Mouse (Mus musculus) neural tube, embryonic 15.5 days (tissue): ENCODE measurements around the gene Rab36. TPM values are rescaled to one million over a fixed set of nuclear protein-coding genes. Genes with fewer than 3 reads are reported as not detected.
A peak's percentile ranks its signal among the peaks of the same experiment; 100 is the strongest.

Experiments
- ATAC-seq: fragments of 200-750 bp; cut with Nextera tagmentation; 2 replicates; pipeline ENCODE4 v1.8.0; 2017; ENCODE audit warnings: mild to moderate bottlenecking, moderate TSS enrichment, moderate library complexity; ENCODE audit not compliant: low FRiP score
- H3K27ac ChIP-seq: fragments of 300-500 bp; sonication (generic); replicated peaks from 2 replicates; pipeline ENCODE4 v1.5.1; 2015; ENCODE audit warnings: mild to moderate bottlenecking, inconsistent platforms
- H3K27me3 ChIP-seq: fragments of 300-500 bp; sonication (generic); replicated peaks from 2 replicates; pipeline ENCODE4 v1.6.1; 2015; ENCODE audit warnings: inconsistent platforms
- H3K36me3 ChIP-seq: fragments of 300-500 bp; sonication (generic); 2 replicates; pipeline ENCODE4 v1.6.1; 2015; ENCODE audit warnings: inconsistent platforms
- H3K4me1 ChIP-seq: fragments of 300-500 bp; sonication (generic); 2 replicates; pipeline ENCODE4 v1.6.1; 2015; ENCODE audit warnings: inconsistent platforms
- H3K4me2 ChIP-seq: fragments of 300-500 bp; sonication (generic); 2 replicates; pipeline ENCODE4 v1.6.1; 2015; ENCODE audit warnings: inconsistent platforms, mild to moderate bottlenecking, moderate library complexity
- H3K4me3 ChIP-seq: fragments of 300-500 bp; sonication (generic); replicated peaks from 2 replicates; pipeline ENCODE4 v1.5.1; 2015; ENCODE audit warnings: mild to moderate bottlenecking, inconsistent platforms
- H3K9ac ChIP-seq: fragments of 300-500 bp; sonication (generic); replicated peaks from 2 replicates; pipeline ENCODE4 v1.6.1; 2015; ENCODE audit warnings: mild to moderate bottlenecking, inconsistent platforms
- H3K9me3 ChIP-seq: fragments of 300-500 bp; sonication (generic); replicated peaks from 2 replicates; pipeline ENCODE4 v1.6.1; 2016; ENCODE audit warnings: inconsistent platforms
- WGBS: fragments of 180-500 bp; shearing (Covaris S2); methylation state at CpG from one replicate; pipeline ENCODE4 v1.1.7; 2015; ENCODE audit warnings: mixed read lengths; 5-methylcytosine and 5-hydroxymethylcytosine counted together
- polyA plus RNA-seq: library from polyadenylated mRNA; unstranded; fragments of >200 nt; fragmentation: Nextera tagmentation; extraction: Ambion mirVana; gene quantifications from 2 replicates; pipeline ENCODE4 v1.2.1, GENCODE M21; 2015

The Rab36 gene
- polyA plus RNA-seq, 1 experiment from 2014 or later = 17.4 TPM

DNA sequence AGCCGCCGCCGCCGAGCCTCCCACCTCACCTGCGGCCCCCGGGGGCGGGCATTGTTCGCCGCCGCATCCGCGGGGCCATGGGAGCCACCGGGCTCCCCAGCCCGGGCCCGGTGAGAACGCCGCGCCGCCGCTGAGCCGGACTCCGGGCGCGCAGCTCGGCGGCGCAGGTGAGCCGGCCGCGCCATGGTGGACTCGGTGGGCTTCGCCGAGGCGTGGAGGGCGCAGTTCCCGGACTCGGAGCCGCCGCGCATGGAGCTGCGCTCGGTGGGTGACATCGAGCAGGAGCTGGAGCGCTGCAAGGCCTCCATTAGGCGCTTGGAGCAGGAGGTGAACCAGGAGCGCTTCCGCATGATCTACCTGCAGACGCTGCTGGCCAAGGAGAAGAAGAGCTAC, 24.0 kb downstream of the Rab36 start:
- peak overlapping the region; percentile 72 for H3K9ac ChIP-seq
- WGBS = under 1% methylated on average over 32 of the region's 48 CpGs
- H3K27me3 ChIP-seq = no peaks in the 10 kb centered on the region
- no peaks in the 10 kb centered on the region for H3K9me3 ChIP-seq
- peak overlapping the region; percentile 96 for H3K27ac ChIP-seq
- peak; percentile 39 for ATAC-seq
- peaks cover 76% of the 10 kb centered on the region for H3K4me1 ChIP-seq
- no peaks in the 10 kb centered on the region for H3K36me3 ChIP-seq
- H3K4me2 ChIP-seq = peak overlapping the region; percentile 94
- peak overlapping the region; percentile 75 for H3K4me3 ChIP-seq

DNA sequence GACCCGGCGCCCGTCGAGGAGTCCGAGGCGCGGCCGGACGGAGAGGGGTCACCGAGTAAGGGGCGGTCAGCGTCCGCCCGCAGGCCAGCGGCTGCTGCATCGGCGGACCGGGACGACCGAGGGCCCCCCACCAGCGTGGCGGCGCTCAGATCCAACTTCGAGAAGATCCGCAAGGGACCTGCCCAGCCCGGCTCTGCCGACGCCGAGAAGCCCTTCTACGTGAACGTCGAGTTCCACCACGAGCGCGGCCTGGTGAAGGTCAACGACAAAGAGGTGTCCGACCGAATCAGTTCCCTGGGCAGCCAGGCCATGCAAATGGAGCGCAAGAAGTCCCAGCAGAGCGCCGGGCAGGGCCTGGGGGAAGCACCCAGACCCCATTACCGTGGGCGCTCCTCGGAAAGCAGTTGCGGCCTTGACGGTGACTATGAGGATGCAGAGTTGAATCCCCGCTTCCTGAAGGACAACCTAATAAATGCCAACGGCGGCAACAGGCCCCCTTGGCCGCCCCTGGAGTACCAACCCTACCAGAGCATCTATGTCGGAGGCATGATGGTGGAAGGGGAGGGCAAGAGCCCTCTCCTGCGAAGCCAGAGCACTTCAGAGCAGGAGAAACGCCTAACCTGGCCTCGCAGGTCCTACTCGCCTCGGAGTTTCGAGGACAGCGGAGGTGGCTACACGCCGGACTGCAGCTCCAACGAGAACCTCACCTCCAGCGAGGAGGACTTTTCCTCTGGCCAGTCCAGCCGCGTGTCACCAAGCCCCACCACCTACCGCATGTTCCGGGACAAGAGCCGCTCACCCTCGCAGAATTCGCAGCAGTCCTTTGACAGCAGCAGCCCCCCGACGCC, 24.7 kb downstream of the Rab36 start:
- Histone ChIP-seq H3K4me2 (peak overlapping the region; percentile 94), H3K9me3 (no peaks in the 10 kb centered on the region), H3K27me3 (no peaks in the 10 kb centered on the region), H3K9ac (peak overlapping the region; percentile 72), H3K4me3 (peak overlapping the region; percentile 75), H3K36me3 (no peaks in the 10 kb centered on the region), H3K27ac (peak overlapping the region; percentile 96), H3K4me1 (peaks cover 74% of the 10 kb centered on the region)
- ATAC-seq = no peak
- WGBS = 1% methylated on average over 71 of the region's 71 CpGs

DNA sequence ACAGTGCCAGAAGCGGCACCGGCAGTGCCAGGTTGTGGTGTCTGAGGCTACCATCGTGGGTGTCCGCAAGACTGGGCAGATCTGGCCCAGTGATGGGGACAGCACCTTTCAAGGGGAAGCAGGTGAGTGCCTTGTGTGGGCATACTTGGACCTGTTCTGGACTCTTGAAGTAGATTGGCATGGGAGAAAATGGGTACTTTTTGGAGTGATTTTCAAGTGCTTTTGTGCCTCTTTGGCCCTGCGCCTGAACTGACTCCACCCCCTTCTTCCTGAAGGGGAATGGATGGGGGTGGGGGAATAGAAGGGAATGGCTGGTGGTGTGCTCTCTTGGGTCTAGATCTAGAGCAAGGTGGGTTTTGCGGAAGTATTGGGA, 25.3 kb downstream of the Rab36 start:
- peak overlapping the region; percentile 75 for H3K4me3 ChIP-seq
- peaks cover 72% of the 10 kb centered on the region for H3K4me1 ChIP-seq
- no peaks in the 10 kb centered on the region for H3K27me3 ChIP-seq
- no peaks in the 10 kb centered on the region for H3K9me3 ChIP-seq
- no peak for ATAC-seq
- no peak overlapping the region for H3K27ac ChIP-seq
- H3K9ac ChIP-seq = peak overlapping the region; percentile 72
- no peaks in the 10 kb centered on the region for H3K36me3 ChIP-seq
- H3K4me2 ChIP-seq = peak overlapping the region; percentile 94
- 13% methylated on average over 6 of the region's 6 CpGs for WGBS

DNA sequence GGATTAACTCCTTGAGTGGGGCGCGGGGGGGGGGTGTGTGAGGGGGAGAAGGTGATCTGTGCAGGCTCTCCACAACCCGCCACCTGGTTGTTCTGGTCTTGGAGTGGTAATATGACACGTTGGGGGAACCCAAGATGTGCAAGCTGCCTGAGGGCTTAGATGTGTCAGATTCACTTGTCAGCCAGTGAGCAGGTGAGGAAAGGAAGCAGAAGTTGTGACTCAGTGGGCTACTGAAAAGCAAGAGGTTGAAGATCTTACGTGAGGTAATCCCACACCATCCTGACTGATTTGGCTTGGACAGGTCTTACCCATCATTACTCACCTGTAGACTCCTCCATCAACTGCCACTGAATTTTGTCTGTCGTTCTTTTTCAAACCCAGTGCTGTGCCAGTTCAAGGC, 25.8 kb downstream of the Rab36 start:
- no peak for ATAC-seq
- Histone ChIP-seq H3K4me2 (peak overlapping the region; percentile 94), H3K9me3 (no peaks in the 10 kb centered on the region), H3K4me3 (peak overlapping the region; percentile 75), H3K4me1 (peaks cover 76% of the 10 kb centered on the region), H3K27ac (no peak overlapping the region), H3K27me3 (no peaks in the 10 kb centered on the region), H3K9ac (peak overlapping the region; percentile 72), H3K36me3 (no peaks in the 10 kb centered on the region)
- WGBS = 47% methylated on average over 6 of the region's 6 CpGs

DNA sequence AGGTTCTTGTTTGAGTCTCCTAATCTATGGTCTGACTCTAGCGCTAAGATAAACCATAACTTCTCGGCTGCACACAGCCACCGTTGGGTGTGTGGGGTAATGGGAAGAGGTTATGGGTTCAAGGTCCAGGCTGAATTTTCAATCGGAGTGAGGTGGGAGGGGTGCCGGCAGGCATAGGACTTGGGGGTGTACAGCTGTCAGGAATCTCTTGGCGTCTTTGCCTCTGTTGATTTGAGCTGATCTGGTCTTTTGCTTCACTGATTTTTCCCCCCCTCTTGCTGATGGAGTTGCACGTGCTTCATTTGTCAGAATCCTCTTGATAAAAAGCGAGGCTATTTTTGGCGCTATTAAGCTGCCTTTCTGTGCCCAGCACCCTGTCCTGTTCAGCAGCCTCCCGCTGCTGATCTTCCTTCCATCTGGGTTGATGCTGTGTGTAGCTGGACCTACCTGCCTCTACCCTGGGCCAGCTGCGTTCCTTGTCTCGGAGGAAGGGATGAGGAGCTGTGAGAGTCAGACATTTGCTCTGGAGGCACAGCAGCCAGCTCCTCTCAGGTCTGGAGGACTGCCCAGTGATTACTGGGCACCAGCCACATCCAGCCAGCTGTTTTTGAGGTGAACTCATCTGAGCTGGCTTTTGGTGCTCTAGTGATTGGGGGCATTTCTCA, 26.6 kb downstream of the Rab36 start:
- Histone ChIP-seq H3K4me1 (peaks cover 83% of the 10 kb centered on the region), H3K27me3 (no peaks in the 10 kb centered on the region), H3K4me3 (peak overlapping the region; percentile 75), H3K27ac (no peak overlapping the region), H3K9ac (peak overlapping the region; percentile 31), H3K9me3 (no peaks in the 10 kb centered on the region), H3K36me3 (no peaks in the 10 kb centered on the region), H3K4me2 (peak overlapping the region; percentile 94)
- WGBS = 53% methylated on average over 12 of the region's 12 CpGs
- no peak for ATAC-seq

DNA sequence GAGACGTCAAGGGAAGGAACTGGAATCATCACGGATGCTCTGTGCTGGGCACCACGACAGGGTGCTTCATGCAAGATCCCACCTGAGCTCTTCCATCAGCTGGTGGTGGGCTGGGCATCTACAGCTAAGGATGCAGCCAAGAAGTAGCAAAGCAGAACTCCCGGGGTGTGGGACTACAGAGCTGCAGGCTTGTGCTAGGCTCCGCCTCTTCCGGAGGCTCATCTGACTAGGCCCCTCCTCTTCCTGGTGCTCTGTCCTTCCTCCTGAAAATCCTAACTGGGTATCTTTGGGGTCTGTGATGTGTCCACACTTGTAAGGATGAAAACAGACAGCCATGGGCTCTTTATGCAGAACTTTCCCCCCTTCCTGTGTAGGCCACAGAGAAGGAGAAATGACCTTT, 28.8 kb downstream of the Rab36 start:
- Histone ChIP-seq H3K9ac (no peak overlapping the region), H3K27me3 (no peaks in the 10 kb centered on the region), H3K4me3 (no peak overlapping the region), H3K27ac (no peak overlapping the region), H3K36me3 (no peaks in the 10 kb centered on the region), H3K9me3 (no peaks in the 10 kb centered on the region), H3K4me2 (peak overlapping the region; percentile 94), H3K4me1 (peaks cover 87% of the 10 kb centered on the region)
- WGBS = 70% methylated on average over 6 of the region's 6 CpGs
- ATAC-seq = no peak

DNA sequence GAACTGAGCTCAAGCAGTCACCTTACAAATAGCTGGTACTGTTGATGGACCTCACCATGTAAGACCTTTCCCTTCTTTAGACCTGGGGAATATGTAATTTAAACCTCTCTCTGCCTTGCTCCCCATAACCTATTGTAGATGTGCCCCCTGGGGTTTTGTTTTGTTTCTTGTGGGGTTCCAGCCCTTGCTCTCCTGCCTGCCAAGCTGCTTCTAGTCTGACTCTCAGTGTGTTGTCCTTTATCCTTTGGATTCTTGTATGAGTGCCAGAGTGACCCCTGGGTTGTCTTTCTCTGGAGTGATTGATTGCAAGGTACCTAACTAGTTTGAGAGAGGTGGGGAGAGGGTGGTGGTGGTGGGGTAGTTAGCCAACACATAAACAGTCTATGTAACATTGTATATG, 30.6 kb downstream of the Rab36 start:
- peaks cover 90% of the 10 kb centered on the region for H3K4me1 ChIP-seq
- H3K27me3 ChIP-seq = no peaks in the 10 kb centered on the region
- H3K4me3 ChIP-seq = no peak overlapping the region
- no peak overlapping the region for H3K4me2 ChIP-seq
- no peak overlapping the region for H3K9ac ChIP-seq
- H3K36me3 ChIP-seq = no peaks in the 10 kb centered on the region
- ATAC-seq = no peak
- H3K27ac ChIP-seq = no peak overlapping the region
- H3K9me3 ChIP-seq = no peaks in the 10 kb centered on the region

DNA sequence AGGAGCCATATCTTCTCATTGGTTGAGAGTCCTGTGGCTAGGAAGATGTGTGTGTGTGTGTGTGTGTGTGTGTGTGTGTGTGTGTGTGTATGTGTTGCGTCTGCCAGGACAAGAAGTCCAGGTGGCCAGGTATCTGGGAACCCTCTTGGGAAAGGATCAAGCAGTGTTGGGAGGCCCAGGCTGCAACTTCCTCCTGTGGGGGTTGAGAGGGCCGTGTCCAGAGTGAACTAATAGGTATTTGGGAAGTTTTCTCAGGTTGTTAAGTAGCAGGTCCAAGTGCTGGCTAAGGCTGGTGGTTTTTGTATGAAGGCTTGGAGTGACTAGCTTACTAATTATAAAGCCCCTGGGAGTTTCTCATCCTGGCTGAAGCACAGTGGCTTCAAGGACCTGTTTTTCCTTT, 31.2 kb downstream of the Rab36 start:
- no peak overlapping the region for H3K4me3 ChIP-seq
- H3K9me3 ChIP-seq = no peaks in the 10 kb centered on the region
- 60% methylated on average over 2 of the region's 2 CpGs for WGBS
- H3K27me3 ChIP-seq = no peaks in the 10 kb centered on the region
- H3K9ac ChIP-seq = no peak overlapping the region
- no peaks in the 10 kb centered on the region for H3K36me3 ChIP-seq
- H3K27ac ChIP-seq = no peak overlapping the region
- peaks cover 83% of the 10 kb centered on the region for H3K4me1 ChIP-seq
- H3K4me2 ChIP-seq = no peak overlapping the region
- ATAC-seq = no peak

DNA sequence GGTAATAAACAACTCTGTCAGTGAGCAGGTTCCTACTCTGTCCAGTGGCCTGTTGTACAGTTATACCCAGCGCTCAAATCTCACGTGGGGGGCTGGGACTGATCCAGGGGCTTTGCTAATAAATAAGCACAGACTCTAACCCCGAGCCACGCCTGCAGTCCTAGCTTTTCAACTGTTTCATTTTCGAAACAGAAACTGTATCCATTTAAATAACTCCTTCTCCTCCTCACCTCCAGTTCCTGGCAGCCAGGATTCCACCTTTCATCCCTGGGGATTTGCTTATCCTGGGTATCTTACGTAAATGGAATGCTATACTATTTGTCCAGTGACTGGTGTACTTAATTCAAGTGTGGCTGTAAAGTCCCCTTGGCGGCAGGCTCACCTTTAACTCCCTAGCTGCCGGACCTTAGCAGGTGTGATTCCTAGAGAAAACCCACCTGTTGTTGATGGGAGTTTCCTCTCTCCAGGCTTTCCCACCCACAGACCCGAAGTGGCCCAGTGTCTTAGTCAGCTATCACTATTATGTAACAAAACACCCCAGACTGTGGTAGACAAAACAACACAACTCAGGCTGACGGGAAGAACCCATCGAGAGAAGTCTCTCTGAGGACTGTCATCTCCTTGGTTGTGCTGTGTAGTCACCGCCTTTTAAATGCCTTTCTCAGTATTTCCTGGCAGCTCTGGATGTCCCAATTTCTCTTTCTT, 31.9 kb downstream of the Rab36 start:
- 58% methylated on average over 12 of the region's 12 CpGs for WGBS
- Histone ChIP-seq H3K9ac (no peak overlapping the region), H3K4me1 (peaks cover 80% of the 10 kb centered on the region), H3K9me3 (no peaks in the 10 kb centered on the region), H3K27ac (no peak overlapping the region), H3K4me2 (no peak overlapping the region), H3K36me3 (no peaks in the 10 kb centered on the region), H3K27me3 (no peaks in the 10 kb centered on the region), H3K4me3 (no peak overlapping the region)
- no peak for ATAC-seq

DNA sequence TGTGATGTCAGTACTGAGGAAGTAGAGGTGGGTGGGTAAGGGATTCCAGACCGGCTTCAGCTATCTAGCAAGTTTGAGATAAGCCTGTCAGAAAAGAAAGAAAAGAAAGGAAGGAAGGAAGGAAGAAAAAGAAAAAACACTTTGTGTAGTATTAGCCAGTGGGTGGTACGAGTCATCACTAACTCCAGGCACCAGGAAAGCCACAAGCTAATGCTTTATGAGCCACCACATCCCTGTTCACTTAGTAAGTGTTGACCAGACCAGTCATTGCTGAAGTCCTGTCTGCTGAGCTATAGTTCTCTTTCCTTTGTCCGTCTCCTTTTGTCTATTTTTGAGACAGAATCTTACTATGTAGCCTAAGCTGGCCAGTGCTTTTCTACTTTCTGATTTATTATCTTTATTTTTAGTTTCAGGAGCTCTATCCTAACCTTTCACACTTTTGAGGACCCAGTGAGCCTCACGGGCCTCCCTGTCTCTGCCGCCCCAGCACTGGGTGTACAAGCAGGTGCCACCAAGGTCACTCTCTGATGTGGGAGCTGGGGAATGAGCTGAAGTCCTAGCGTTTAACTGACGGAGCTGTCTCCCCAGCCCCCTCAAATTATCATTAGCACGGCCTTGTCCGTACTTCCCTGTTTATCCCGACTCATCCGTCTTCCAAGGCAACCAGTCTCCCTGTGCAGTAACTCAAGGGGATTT, 33.6 kb downstream of the Rab36 start:
- Histone ChIP-seq H3K9me3 (no peaks in the 10 kb centered on the region), H3K4me1 (peaks cover 67% of the 10 kb centered on the region), H3K4me2 (no peak overlapping the region), H3K9ac (no peak overlapping the region), H3K27ac (no peak overlapping the region), H3K4me3 (no peak overlapping the region), H3K27me3 (no peaks in the 10 kb centered on the region), H3K36me3 (no peaks in the 10 kb centered on the region)
- no peak for ATAC-seq
- WGBS = 50% methylated on average over 11 of the region's 11 CpGs

DNA sequence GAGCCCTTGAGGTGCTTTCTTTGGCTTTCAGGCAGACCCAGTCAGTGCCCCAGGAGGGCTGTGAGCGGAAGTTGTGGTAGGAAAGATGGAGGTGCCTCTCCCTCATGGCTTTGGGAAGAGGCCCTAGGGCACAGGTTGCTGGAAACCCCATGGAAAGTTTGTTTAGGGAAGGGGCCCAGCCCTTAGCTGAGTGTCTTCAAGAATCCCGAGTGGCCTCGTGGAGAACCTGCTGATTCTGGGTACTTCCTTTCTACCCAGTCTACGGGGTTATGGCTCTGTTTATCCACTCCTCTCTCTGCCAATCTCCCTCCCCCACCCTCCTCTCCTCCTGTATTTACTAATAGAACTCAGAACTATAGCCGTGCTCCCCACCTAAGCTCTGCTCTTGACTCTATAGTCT, 38.8 kb downstream of the Rab36 start:
- H3K4me2 ChIP-seq = no peak overlapping the region
- no peak overlapping the region for H3K4me3 ChIP-seq
- no peaks in the 10 kb centered on the region for H3K9me3 ChIP-seq
- 76% methylated on average over 5 of the region's 5 CpGs for WGBS
- ATAC-seq = no peak
- no peaks in the 10 kb centered on the region for H3K36me3 ChIP-seq
- peaks cover 41% of the 10 kb centered on the region for H3K4me1 ChIP-seq
- H3K9ac ChIP-seq = no peak overlapping the region
- no peak overlapping the region for H3K27ac ChIP-seq
- no peaks in the 10 kb centered on the region for H3K27me3 ChIP-seq
